Mouse (Mus musculus): ENCODE results near the gene Spn. TPM values are rescaled to one million over a fixed set of nuclear protein-coding genes. Genes with fewer than 3 reads are reported as not detected.

The Spn gene
- total and polyA plus RNA-seq, 3 experiments: 52.8 to 251 (median 90.2) TPM

- H3K4me1 ChIP-seq (ENCODE audit: insufficient read depth, low read depth, low read length): peaks cover 47% of the 10 kb centered on the region
- no peak for TF ChIP-seq CTCF (IDR thresholded peaks at IDR 0.05; ENCODE audit: low read depth, low read length)
- no peak for TF ChIP-seq GATA1 (IDR thresholded peaks at IDR 0.05; ENCODE audit: borderline replicate concordance, low read length)
- no peak for TF ChIP-seq POLR2AphosphoS5 (IDR thresholded peaks at IDR 0.05; ENCODE audit: insufficient replicate concordance, low read depth, low read length)
- TF ChIP-seq TAL1 (conservative IDR thresholded peaks at IDR 0.05; ENCODE audit: low read depth, low read length): no peak
- TF ChIP-seq GATA2 (IDR thresholded peaks at IDR 0.05; ENCODE audit: borderline replicate concordance, low read depth, low read length): no peak
- ATAC-seq (ENCODE audit: extremely low read depth, insufficient number of reproducible peaks, low FRiP score, poor library complexity, severe bottlenecking): no peak
- no peak overlapping the region for H3K4me3 ChIP-seq (ENCODE audit: low read depth, low read length)
- no peak for DNase-seq (ENCODE audit: low spot score)
- H3K9me3 ChIP-seq (replicated peaks): no peaks in the 10 kb centered on the region
- H3K27me3 ChIP-seq (ENCODE audit: insufficient read depth, low read length): no peaks in the 10 kb centered on the region; the same call in 1 of the 2 replicates
- no peaks in the 10 kb centered on the region for H3K36me3 ChIP-seq (replicated peaks)
Measured at GRCm38 (mm10) chr7:127157548-127157947, 19.9 kb upstream of the Spn start.

DNA sequence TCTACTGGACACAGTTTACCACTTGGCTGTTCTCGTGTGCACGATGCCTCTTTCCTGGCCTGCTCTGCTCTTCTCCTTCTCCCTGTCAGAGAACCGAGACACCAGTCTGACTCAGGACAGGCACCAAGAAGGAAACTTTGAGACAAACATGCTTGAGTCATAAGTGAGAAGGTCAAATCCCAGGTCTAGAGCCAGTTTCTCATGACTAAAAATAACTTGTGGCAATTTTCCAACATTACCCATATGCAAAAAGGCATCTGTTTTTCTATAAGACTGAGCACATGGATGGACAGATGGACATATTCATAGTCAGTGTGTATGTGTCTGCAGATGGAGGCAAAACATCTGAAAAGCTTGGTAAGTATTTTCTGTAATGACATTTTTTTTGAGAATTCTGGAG, 15.9 kb upstream of the Spn start:
- no peak for DNase-seq (ENCODE audit: low spot score)
- no peak for TF ChIP-seq CTCF (IDR thresholded peaks at IDR 0.05; ENCODE audit: low read depth, low read length)
- no peak for TF ChIP-seq POLR2AphosphoS5 (IDR thresholded peaks at IDR 0.05; ENCODE audit: insufficient replicate concordance, low read depth, low read length)
- no peak for TF ChIP-seq GATA1 (IDR thresholded peaks at IDR 0.05; ENCODE audit: borderline replicate concordance, low read length)
- TF ChIP-seq GATA2 (IDR thresholded peaks at IDR 0.05; ENCODE audit: borderline replicate concordance, low read depth, low read length): no peak
- no peak for TF ChIP-seq TAL1 (conservative IDR thresholded peaks at IDR 0.05; ENCODE audit: low read depth, low read length)

DNA sequence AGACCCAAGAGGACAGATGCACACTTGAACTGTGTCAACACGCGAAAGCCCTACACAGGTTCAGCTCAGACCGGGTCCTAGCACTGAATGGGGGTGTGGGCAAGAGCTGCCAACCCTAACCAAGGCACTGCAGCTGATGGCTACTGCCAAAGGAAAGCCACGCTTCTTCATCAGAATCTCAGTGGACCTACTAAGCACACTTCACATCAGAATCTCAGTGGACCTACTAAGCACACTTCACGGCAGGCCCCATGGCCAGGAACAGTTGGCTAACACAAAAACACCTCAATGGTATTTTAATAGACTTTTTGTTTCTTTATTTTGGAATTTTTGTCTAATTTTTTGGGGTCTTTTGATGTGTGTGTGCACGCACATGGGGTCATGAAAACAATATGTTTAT, 14.8 kb upstream of the Spn start:
- Histone ChIP-seq H3K4me3 (ENCODE audit: low read depth, low read length) (no peak overlapping the region), H3K4me1 (ENCODE audit: insufficient read depth, low read depth, low read length) (peaks cover 54% of the 10 kb centered on the region), H3K9me3 (replicated peaks) (no peaks in the 10 kb centered on the region), H3K27me3 (ENCODE audit: insufficient read depth, low read length) (no peaks in the 10 kb centered on the region; the same call in 1 of the 2 replicates), H3K36me3 (replicated peaks) (no peaks in the 10 kb centered on the region)
- no peak for DNase-seq (ENCODE audit: low spot score)
- no peak for ATAC-seq (ENCODE audit: extremely low read depth, insufficient number of reproducible peaks, low FRiP score, poor library complexity, severe bottlenecking)
- TF ChIP-seq POLR2AphosphoS5 (IDR thresholded peaks at IDR 0.05; ENCODE audit: insufficient replicate concordance, low read depth, low read length) (no peak), TAL1 (conservative IDR thresholded peaks at IDR 0.05; ENCODE audit: low read depth, low read length) (no peak), GATA1 (IDR thresholded peaks at IDR 0.05; ENCODE audit: borderline replicate concordance, low read length) (no peak), GATA2 (IDR thresholded peaks at IDR 0.05; ENCODE audit: borderline replicate concordance, low read depth, low read length) (no peak), CTCF (IDR thresholded peaks at IDR 0.05; ENCODE audit: low read depth, low read length) (no peak)

More for the DNA sequence above, 15.9 kb upstream of the Spn start:
- no peak overlapping the region for H3K4me3 ChIP-seq (ENCODE audit: low read depth, low read length)
- H3K27me3 ChIP-seq (ENCODE audit: insufficient read depth, low read length): no peaks in the 10 kb centered on the region; the same call in 1 of the 2 replicates
- H3K4me1 ChIP-seq (ENCODE audit: insufficient read depth, low read depth, low read length): peaks cover 52% of the 10 kb centered on the region
- ATAC-seq (ENCODE audit: extremely low read depth, insufficient number of reproducible peaks, low FRiP score, poor library complexity, severe bottlenecking): no peak
- no peaks in the 10 kb centered on the region for H3K36me3 ChIP-seq (replicated peaks)
- H3K9me3 ChIP-seq (replicated peaks): no peaks in the 10 kb centered on the region

- no peak for DNase-seq (ENCODE audit: low spot score)
- no peak overlapping the region for H3K4me3 ChIP-seq (ENCODE audit: low read depth, low read length)
- TF ChIP-seq CTCF (IDR thresholded peaks at IDR 0.05; ENCODE audit: low read depth, low read length) (no peak), GATA2 (IDR thresholded peaks at IDR 0.05; ENCODE audit: borderline replicate concordance, low read depth, low read length) (no peak), POLR2AphosphoS5 (IDR thresholded peaks at IDR 0.05; ENCODE audit: insufficient replicate concordance, low read depth, low read length) (no peak), TAL1 (conservative IDR thresholded peaks at IDR 0.05; ENCODE audit: low read depth, low read length) (no peak), GATA1 (IDR thresholded peaks at IDR 0.05; ENCODE audit: borderline replicate concordance, low read length) (no peak)
- no peaks in the 10 kb centered on the region for H3K9me3 ChIP-seq (replicated peaks)
- no peaks in the 10 kb centered on the region for H3K27me3 ChIP-seq (ENCODE audit: insufficient read depth, low read length)
- no peak for ATAC-seq (ENCODE audit: extremely low read depth, insufficient number of reproducible peaks, low FRiP score, poor library complexity, severe bottlenecking)
- H3K36me3 ChIP-seq (replicated peaks): no peaks in the 10 kb centered on the region
- peaks cover 62% of the 10 kb centered on the region for H3K4me1 ChIP-seq (ENCODE audit: insufficient read depth, low read depth, low read length)
Measured at GRCm38 (mm10) chr7:127147901-127148300, 10.3 kb upstream of the Spn start.

DNA sequence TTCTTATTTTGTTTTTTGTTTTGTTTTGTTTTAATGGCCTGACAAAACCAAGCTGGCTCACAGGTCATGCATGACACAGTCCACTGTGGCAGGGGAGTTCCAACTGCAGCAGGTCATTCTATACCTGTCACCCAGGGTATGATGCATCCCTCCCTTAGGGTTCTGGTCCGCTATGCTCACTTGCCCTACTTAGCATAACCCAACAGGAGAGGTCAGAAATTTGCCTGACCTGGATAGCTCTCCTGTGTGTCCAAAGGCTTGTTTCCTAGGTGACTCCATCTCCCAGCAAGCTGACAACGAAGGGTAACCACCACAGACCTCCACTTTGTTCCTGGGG, 8.6 kb upstream of the Spn start:
- Histone ChIP-seq H3K4me3 (ENCODE audit: low read depth, low read length) (no peak overlapping the region), H3K4me1 (ENCODE audit: insufficient read depth, low read depth, low read length) (peaks cover 74% of the 10 kb centered on the region), H3K9me3 (replicated peaks) (no peaks in the 10 kb centered on the region), H3K27me3 (ENCODE audit: insufficient read depth, low read length) (no peaks in the 10 kb centered on the region), H3K36me3 (replicated peaks) (no peaks in the 10 kb centered on the region)
- TF ChIP-seq GATA2 (IDR thresholded peaks at IDR 0.05; ENCODE audit: borderline replicate concordance, low read depth, low read length) (no peak), TAL1 (conservative IDR thresholded peaks at IDR 0.05; ENCODE audit: low read depth, low read length) (no peak), CTCF (IDR thresholded peaks at IDR 0.05; ENCODE audit: low read depth, low read length) (no peak)
- ATAC-seq (ENCODE audit: extremely low read depth, insufficient number of reproducible peaks, low FRiP score, poor library complexity, severe bottlenecking) (no peak), DNase-seq (ENCODE audit: low spot score) (no peak)

GRCm38 (mm10) chr7:127145387-127146266, 8.0 kb upstream of the Spn start:
- Histone ChIP-seq H3K4me3 (ENCODE audit: low read depth, low read length) (peak overlapping the region; percentile 27; the same call in 1 of the 2 replicates), H3K9me3 (replicated peaks) (no peaks in the 10 kb centered on the region), H3K4me1 (ENCODE audit: insufficient read depth, low read depth, low read length) (peaks cover 78% of the 10 kb centered on the region), H3K36me3 (replicated peaks) (no peaks in the 10 kb centered on the region), H3K27me3 (ENCODE audit: insufficient read depth, low read length) (no peaks in the 10 kb centered on the region)
- peak; percentile 73 for ATAC-seq (ENCODE audit: extremely low read depth, insufficient number of reproducible peaks, low FRiP score, poor library complexity, severe bottlenecking)
- peak; percentile 62 for DNase-seq (ENCODE audit: low spot score)
- TF ChIP-seq POLR2AphosphoS5 (IDR thresholded peaks at IDR 0.05; ENCODE audit: insufficient replicate concordance, low read depth, low read length) (no peak), GATA1 (IDR thresholded peaks at IDR 0.05; ENCODE audit: borderline replicate concordance, low read length) (no peak), TAL1 (conservative IDR thresholded peaks at IDR 0.05; ENCODE audit: low read depth, low read length) (no peak), GATA2 (IDR thresholded peaks at IDR 0.05; ENCODE audit: borderline replicate concordance, low read depth, low read length) (no peak), CTCF (IDR thresholded peaks at IDR 0.05; ENCODE audit: low read depth, low read length) (no peak)
